ENCODE assay signal across 30 mouse cellular contexts in the genomic region with DNA sequence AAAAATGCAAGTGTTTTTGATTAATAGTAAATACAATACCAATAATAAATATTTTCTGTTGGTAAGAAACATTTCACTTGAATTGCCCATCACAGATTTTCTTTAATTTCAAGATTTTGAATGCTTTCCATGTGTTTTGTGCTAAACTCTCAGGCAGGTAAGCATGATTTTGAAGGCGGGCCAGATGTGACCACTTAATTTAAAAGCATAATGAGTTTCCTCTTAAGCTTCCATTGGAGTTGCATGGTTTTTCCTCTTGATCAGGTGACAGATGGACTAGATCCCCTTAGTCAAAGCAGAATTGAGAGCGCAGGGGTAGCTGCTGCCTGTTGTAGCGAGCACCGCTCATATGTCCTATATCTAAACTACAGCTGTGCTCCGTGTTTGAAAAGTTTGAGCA. TPM values are rescaled to one million over a fixed set of nuclear protein-coding genes. Genes with fewer than 3 reads are reported as not detected.
"Had no signal": no experiment of that assay in that cellular context is flagged by ENCODE, and none has a peak within 500 bp of the region (broad histone marks: within the 10 kb centered on the region; RNA-seq: fewer than 3 reads in every experiment).

A gene (plus strand): TSS at position 301 of the 400 bp plus-strand sequence.

- H3K27ac ChIP-seq: left cerebral cortex, adult 2 months; limb, embryonic 10.5 days; limb, embryonic 12.5 days; limb, embryonic 13.5 days; limb, embryonic 15.5 days; liver, embryonic 12.5 days; liver, embryonic 13.5 days; liver, embryonic 14.5 days; liver, embryonic 15.5 days; lung, embryonic 15.5 days; macrophage; midbrain, embryonic 10.5 days; midbrain, embryonic 15.5 days; neural tube, embryonic 12.5 days had no signal

- H3K9ac ChIP-seq: limb, embryonic 12.5 days; limb, embryonic 13.5 days; limb, embryonic 15.5 days; liver, embryonic 12.5 days; liver, embryonic 13.5 days; liver, embryonic 14.5 days; liver, embryonic 15.5 days; liver, postnatal 0 days; lung, embryonic 14.5 days; lung, embryonic 15.5 days; midbrain, embryonic 15.5 days; neural tube, embryonic 12.5 days had no signal

- H3K4me2 ChIP-seq: limb, embryonic 12.5 days; limb, embryonic 13.5 days; limb, embryonic 15.5 days; liver, embryonic 11.5 days; liver, embryonic 12.5 days; liver, embryonic 13.5 days; liver, embryonic 15.5 days; lung, embryonic 14.5 days; lung, embryonic 15.5 days; midbrain, embryonic 11.5 days; midbrain, embryonic 15.5 days; neural tube, embryonic 12.5 days had no signal

- H3K4me3 ChIP-seq: left cerebral cortex, adult 2 months; limb, embryonic 10.5 days; limb, embryonic 12.5 days; limb, embryonic 13.5 days; limb, embryonic 15.5 days; liver, embryonic 12.5 days; liver, embryonic 13.5 days; liver, embryonic 15.5 days; lung, embryonic 15.5 days; megakaryocyte, embryonic 14.5 days; midbrain, embryonic 10.5 days; midbrain, embryonic 15.5 days; myocyte; neural tube, embryonic 12.5 days had no signal

- H3K27me3 ChIP-seq: limb, embryonic 12.5 days; limb, embryonic 13.5 days; limb, embryonic 15.5 days; liver, embryonic 12.5 days; liver, embryonic 13.5 days; liver, embryonic 15.5 days; lung, embryonic 15.5 days; megakaryocyte, embryonic 14.5 days; midbrain, embryonic 15.5 days; neural tube, embryonic 12.5 days had no signal

- H3K36me3 ChIP-seq: limb, embryonic 10.5 days; limb, embryonic 12.5 days; limb, embryonic 13.5 days; limb, embryonic 15.5 days; liver, embryonic 12.5 days; liver, embryonic 13.5 days; liver, embryonic 15.5 days; lung, embryonic 15.5 days; midbrain, embryonic 10.5 days; midbrain, embryonic 15.5 days; neural tube, embryonic 12.5 days had no signal

- ATAC-seq: liver, embryonic 12.5 days; liver, postnatal 0 days; lung, postnatal 0 days; midbrain, embryonic 15.5 days; midbrain, embryonic 16.5 days had no signal

- H3K9me3 ChIP-seq: limb, embryonic 10.5 days; limb, embryonic 12.5 days; limb, embryonic 13.5 days; limb, embryonic 15.5 days; liver, embryonic 12.5 days; liver, embryonic 13.5 days; liver, embryonic 15.5 days; lung, embryonic 15.5 days; megakaryocyte, embryonic 14.5 days; midbrain, embryonic 10.5 days; midbrain, embryonic 15.5 days; neural tube, embryonic 12.5 days had no signal

- H3K4me1 ChIP-seq: limb, embryonic 10.5 days; limb, embryonic 12.5 days; limb, embryonic 13.5 days; limb, embryonic 15.5 days; liver, embryonic 12.5 days; liver, embryonic 13.5 days; liver, embryonic 15.5 days; lung, embryonic 15.5 days; megakaryocyte, embryonic 14.5 days; midbrain, embryonic 10.5 days; midbrain, embryonic 15.5 days; neural tube, embryonic 12.5 days had no signal

RNA-seq across cellular contexts. Expression of the gene that starts here (rescaled TPM):
- polyA plus RNA-seq: limb, embryonic 10.5 days; limb, embryonic 11.5 days; limb, embryonic 12.5 days; limb, embryonic 13.5 days; limb, embryonic 14.5 days; limb, embryonic 15.5 days; liver, adult 2 months; liver, embryonic 11.5 days; liver, embryonic 12.5 days; liver, embryonic 13.5 days; liver, embryonic 14.5 days; liver, embryonic 15.5 days; liver, embryonic 16.5 days; liver, postnatal 0 days; lung, adult 2 months; lung, embryonic 14.5 days; lung, embryonic 16.5 days; midbrain, embryonic 14.5 days; midbrain, embryonic 15.5 days; midbrain, embryonic 16.5 days; midbrain, postnatal 0 days; myocyte had no signal
